Mouse (Mus musculus): ENCODE data around the gene Ap1g2. TPM values are rescaled to one million over a fixed set of nuclear protein-coding genes. Genes with fewer than 3 reads are reported as not detected.

The Ap1g2 gene
- polyA plus RNA-seq (2015; fragmentation: Nextera tagmentation; extraction: Ambion mirVana), result 16.3 and 17.4 TPM in 2 replicates

- H3K4me3 ChIP-seq (replicated peaks), result peak within 1 kb of the TSS; percentile 66
- H3K36me3 ChIP-seq (replicated peaks), result peaks cover 10% of the 10 kb centered on the region
- peak within 1 kb of the TSS; percentile 48 for H3K9ac ChIP-seq
- H3K9me3 ChIP-seq (replicated peaks), result no peaks in the 10 kb centered on the region
- peaks cover 35% of the 10 kb centered on the region for H3K27me3 ChIP-seq
- WGBS (ENCODE audit: insufficient replicate concordance), result under 1% methylated on average over 39 of the region's 39 CpGs
- H3K4me1 ChIP-seq (replicated peaks), result peaks cover 24% of the 10 kb centered on the region
- H3K4me2 ChIP-seq, result peak within 1 kb of the TSS; percentile 89
- H3K27ac ChIP-seq (replicated peaks), result peak within 1 kb of the TSS; percentile 78
- peak; percentile 93 for ATAC-seq (ENCODE audit: insufficient read depth)
Measured at GRCm38 (mm10) chr14:55105836-55106809, at the start of gene Ap1g2. TSS of gene Ap1g2 (minus strand) at chr14:55106593.

DNA sequence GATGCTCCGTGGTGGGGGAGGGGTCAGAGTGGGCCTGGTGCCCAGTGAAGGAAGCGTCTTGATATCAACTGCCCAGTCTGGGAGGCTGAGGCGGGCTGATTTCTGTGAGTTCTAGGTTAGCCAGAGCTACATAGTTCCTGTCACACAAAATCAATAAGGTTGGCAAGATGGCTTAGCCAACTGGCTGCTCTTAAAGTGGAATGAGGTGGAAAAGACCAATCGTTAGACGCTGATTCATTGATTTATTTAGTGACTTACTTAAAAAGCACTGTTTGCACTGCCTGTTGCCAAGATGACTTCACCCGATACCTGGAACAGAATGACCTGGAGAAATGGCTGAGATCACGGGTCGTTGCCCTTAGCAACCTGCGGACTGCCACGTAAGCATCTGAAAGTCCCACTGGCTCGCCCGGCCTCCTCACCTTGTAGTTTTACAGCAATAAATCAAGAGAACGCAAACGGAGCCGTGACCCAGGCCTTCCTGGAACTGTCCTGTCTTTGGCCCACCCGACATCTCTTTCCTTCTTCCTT lies 46.6 kb upstream of the Ap1g2 start:
- Histone ChIP-seq H3K27me3 (no peaks in the 10 kb centered on the region), H3K9me3 (replicated peaks) (no peaks in the 10 kb centered on the region), H3K27ac (replicated peaks) (no peak overlapping the region), H3K4me2 (no peak overlapping the region), H3K4me3 (replicated peaks) (no peak overlapping the region), H3K9ac (no peak overlapping the region), H3K36me3 (replicated peaks) (no peaks in the 10 kb centered on the region), H3K4me1 (replicated peaks) (no peaks in the 10 kb centered on the region)
- WGBS (ENCODE audit: insufficient replicate concordance), result 69% methylated on average over 16 of the region's 16 CpGs
- ATAC-seq (ENCODE audit: insufficient read depth), result no peak

GRCm38 (mm10) chr14:55152174-55152573 lies 45.8 kb upstream of the Ap1g2 start:
- no peak overlapping the region for H3K4me3 ChIP-seq (replicated peaks)
- H3K36me3 ChIP-seq (replicated peaks), result no peaks in the 10 kb centered on the region
- 38% methylated on average over 4 of the region's 4 CpGs for WGBS (ENCODE audit: insufficient replicate concordance)
- no peak for ATAC-seq (ENCODE audit: insufficient read depth)
- H3K9ac ChIP-seq, result no peak overlapping the region
- no peak overlapping the region for H3K27ac ChIP-seq (replicated peaks)
- no peaks in the 10 kb centered on the region; the same call in 1 of the 2 replicates for H3K4me1 ChIP-seq (replicated peaks)
- H3K4me2 ChIP-seq, result no peak overlapping the region
- no peaks in the 10 kb centered on the region for H3K9me3 ChIP-seq (replicated peaks)
- no peaks in the 10 kb centered on the region for H3K27me3 ChIP-seq

- no peak for ATAC-seq (ENCODE audit: insufficient read depth)
- no peak overlapping the region for H3K27ac ChIP-seq (replicated peaks)
- H3K4me1 ChIP-seq (replicated peaks), result no peaks in the 10 kb centered on the region; the same call in 1 of the 2 replicates
- H3K27me3 ChIP-seq, result no peaks in the 10 kb centered on the region
- H3K9ac ChIP-seq, result no peak overlapping the region
- no peak overlapping the region for H3K4me2 ChIP-seq
- H3K36me3 ChIP-seq (replicated peaks), result no peaks in the 10 kb centered on the region
- no peaks in the 10 kb centered on the region for H3K9me3 ChIP-seq (replicated peaks)
- no peak overlapping the region for H3K4me3 ChIP-seq (replicated peaks)
- WGBS (ENCODE audit: insufficient replicate concordance), result 65% methylated on average over 5 of the region's 5 CpGs
Measured at GRCm38 (mm10) chr14:55150985-55151384, 44.6 kb upstream of the Ap1g2 start.

GRCm38 (mm10) chr14:55149041-55149440 lies 42.6 kb upstream of the Ap1g2 start:
- H3K36me3 ChIP-seq (replicated peaks), result no peaks in the 10 kb centered on the region
- H3K4me1 ChIP-seq (replicated peaks), result no peaks in the 10 kb centered on the region; the same call in 1 of the 2 replicates
- H3K9me3 ChIP-seq (replicated peaks), result no peaks in the 10 kb centered on the region
- no peak overlapping the region for H3K9ac ChIP-seq
- H3K4me2 ChIP-seq, result no peak overlapping the region
- 65% methylated on average over 5 of the region's 5 CpGs for WGBS (ENCODE audit: insufficient replicate concordance)
- ATAC-seq (ENCODE audit: insufficient read depth), result no peak
- H3K4me3 ChIP-seq (replicated peaks), result no peak overlapping the region
- H3K27ac ChIP-seq (replicated peaks), result no peak overlapping the region
- H3K27me3 ChIP-seq, result no peaks in the 10 kb centered on the region

GRCm38 (mm10) chr14:55148363-55148915 lies 42.0 kb upstream of the Ap1g2 start:
- Histone ChIP-seq H3K4me3 (replicated peaks) (no peak overlapping the region), H3K9me3 (replicated peaks) (no peaks in the 10 kb centered on the region), H3K9ac (no peak overlapping the region), H3K4me2 (no peak overlapping the region), H3K36me3 (replicated peaks) (no peaks in the 10 kb centered on the region), H3K27me3 (no peaks in the 10 kb centered on the region), H3K27ac (replicated peaks) (no peak overlapping the region), H3K4me1 (replicated peaks) (no peaks in the 10 kb centered on the region; the same call in 1 of the 2 replicates)
- 28% methylated on average over 5 of the region's 5 CpGs for WGBS (ENCODE audit: insufficient replicate concordance)
- ATAC-seq (ENCODE audit: insufficient read depth), result no peak

GRCm38 (mm10) chr14:55146829-55147401 lies 40.5 kb upstream of the Ap1g2 start:
- Histone ChIP-seq H3K9ac (no peak overlapping the region), H3K27me3 (no peaks in the 10 kb centered on the region), H3K36me3 (replicated peaks) (no peaks in the 10 kb centered on the region), H3K4me3 (replicated peaks) (no peak overlapping the region), H3K9me3 (replicated peaks) (no peaks in the 10 kb centered on the region), H3K4me1 (replicated peaks) (no peaks in the 10 kb centered on the region; the same call in 1 of the 2 replicates), H3K27ac (replicated peaks) (no peak overlapping the region), H3K4me2 (no peak overlapping the region)
- 53% methylated on average over 12 of the region's 12 CpGs for WGBS (ENCODE audit: insufficient replicate concordance)
- ATAC-seq (ENCODE audit: insufficient read depth), result no peak

DNA sequence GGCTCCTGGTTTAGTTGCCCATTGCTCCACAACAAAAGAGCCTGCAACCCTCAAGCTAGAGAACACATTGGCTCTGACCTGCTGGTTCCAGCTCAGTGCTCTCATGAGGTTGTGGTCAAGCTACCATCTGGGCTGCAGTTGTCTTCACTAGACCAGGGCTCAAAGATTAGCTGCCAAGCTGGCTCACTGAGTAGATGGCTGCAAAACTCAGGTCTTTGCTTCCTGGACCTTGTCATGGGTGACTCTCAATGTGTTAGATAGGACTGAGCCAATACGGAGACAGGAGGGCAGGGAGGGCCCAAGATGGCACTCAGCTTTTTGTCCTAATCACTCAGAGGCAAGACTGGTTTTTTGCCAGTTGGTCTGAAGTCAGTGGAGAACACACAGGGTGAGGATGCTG lies 39.9 kb upstream of the Ap1g2 start:
- Histone ChIP-seq H3K27me3 (no peaks in the 10 kb centered on the region), H3K4me1 (replicated peaks) (no peaks in the 10 kb centered on the region; the same call in 1 of the 2 replicates), H3K4me3 (replicated peaks) (no peak overlapping the region), H3K36me3 (replicated peaks) (no peaks in the 10 kb centered on the region), H3K27ac (replicated peaks) (no peak overlapping the region), H3K9ac (no peak overlapping the region), H3K4me2 (no peak overlapping the region), H3K9me3 (replicated peaks) (no peaks in the 10 kb centered on the region)
- WGBS (ENCODE audit: insufficient replicate concordance), result 73% methylated on average over 1 of the region's 1 CpGs
- no peak for ATAC-seq (ENCODE audit: insufficient read depth)

- Histone ChIP-seq H3K9ac (no peak overlapping the region), H3K9me3 (replicated peaks) (no peaks in the 10 kb centered on the region), H3K4me2 (no peak overlapping the region), H3K27me3 (peaks cover 7% of the 10 kb centered on the region; the same call in 1 of the 2 replicates), H3K36me3 (replicated peaks) (no peaks in the 10 kb centered on the region), H3K27ac (replicated peaks) (no peak overlapping the region), H3K4me1 (replicated peaks) (no peaks in the 10 kb centered on the region), H3K4me3 (replicated peaks) (no peak overlapping the region)
- WGBS (ENCODE audit: insufficient replicate concordance), result 33% methylated on average over 7 of the region's 7 CpGs
- ATAC-seq (ENCODE audit: insufficient read depth), result no peak
Measured at GRCm38 (mm10) chr14:55139313-55139712, 32.9 kb upstream of the Ap1g2 start.

- Histone ChIP-seq H3K27ac (replicated peaks) (no peak overlapping the region), H3K4me2 (no peak overlapping the region), H3K27me3 (peaks cover 7% of the 10 kb centered on the region; the same call in 1 of the 2 replicates), H3K4me1 (replicated peaks) (no peaks in the 10 kb centered on the region), H3K9me3 (replicated peaks) (no peaks in the 10 kb centered on the region), H3K9ac (no peak overlapping the region), H3K4me3 (replicated peaks) (no peak overlapping the region), H3K36me3 (replicated peaks) (no peaks in the 10 kb centered on the region)
- no peak for ATAC-seq (ENCODE audit: insufficient read depth)
- 69% methylated on average over 8 of the region's 8 CpGs for WGBS (ENCODE audit: insufficient replicate concordance)
Measured at GRCm38 (mm10) chr14:55135676-55136075, 29.3 kb upstream of the Ap1g2 start.

- Histone ChIP-seq H3K9me3 (replicated peaks) (no peaks in the 10 kb centered on the region), H3K36me3 (replicated peaks) (no peaks in the 10 kb centered on the region), H3K4me2 (no peak overlapping the region), H3K9ac (no peak overlapping the region), H3K27me3 (peaks cover 26% of the 10 kb centered on the region; the same call in 1 of the 2 replicates), H3K4me3 (replicated peaks) (no peak overlapping the region), H3K27ac (replicated peaks) (no peak overlapping the region), H3K4me1 (replicated peaks) (no peaks in the 10 kb centered on the region)
- 62% methylated on average over 7 of the region's 7 CpGs for WGBS (ENCODE audit: insufficient replicate concordance)
- no peak for ATAC-seq (ENCODE audit: insufficient read depth)
Measured at GRCm38 (mm10) chr14:55126521-55126920, 20.1 kb upstream of the Ap1g2 start.
